Mouse (Mus musculus): Measurements from ENCODE around the gene Pik3r5.

The Pik3r5 gene

GRCm38 (mm10) chr11:68401428-68401827, 30.5 kb upstream of the Pik3r5 start:
- DNase-seq (ENCODE audit: low spot score in 2 of 2), result no peak

- DNase-seq (ENCODE audit: low spot score in 2 of 2), result peak in 1 of 2 experiments; percentile 14
Observed at GRCm38 (mm10) chr11:68404185-68404584, 27.7 kb upstream of the Pik3r5 start.

GRCm38 (mm10) chr11:68405576-68405975, 26.3 kb upstream of the Pik3r5 start:
- no peak for DNase-seq (ENCODE audit: low spot score in 2 of 2)

- no peak for DNase-seq (ENCODE audit: low spot score in 2 of 2)
Observed at GRCm38 (mm10) chr11:68407266-68407926, 24.5 kb upstream of the Pik3r5 start.

- DNase-seq (ENCODE audit: low spot score in 2 of 2), result peak; percentile 45 to 60
Observed at GRCm38 (mm10) chr11:68408127-68408526, 23.8 kb upstream of the Pik3r5 start.

- DNase-seq (ENCODE audit: low spot score in 2 of 2), result no peak
Observed at GRCm38 (mm10) chr11:68417001-68417400, 14.9 kb upstream of the Pik3r5 start.

- peak; percentile 63 to 64 for DNase-seq (ENCODE audit: low spot score in 2 of 2)
Observed at GRCm38 (mm10) chr11:68417831-68418230, 14.1 kb upstream of the Pik3r5 start.

GRCm38 (mm10) chr11:68425492-68426315, 6.2 kb upstream of the Pik3r5 start:
- DNase-seq (ENCODE audit: low spot score in 2 of 2), result no peak

GRCm38 (mm10) chr11:68427083-68427570, 4.8 kb upstream of the Pik3r5 start:
- DNase-seq (ENCODE audit: low spot score in 2 of 2), result no peak

GRCm38 (mm10) chr11:68430662-68431061, 1.3 kb upstream of the Pik3r5 start:
- peak; percentile 34 to 50 for DNase-seq (ENCODE audit: low spot score in 2 of 2)

GRCm38 (mm10) chr11:68432361-68433021, 570 bp downstream of the Pik3r5 start:
- DNase-seq (ENCODE audit: low spot score in 2 of 2), result peak; percentile 16 to 27

- DNase-seq (ENCODE audit: low spot score in 2 of 2), result no peak
Observed at GRCm38 (mm10) chr11:68433534-68433933, 1.6 kb downstream of the Pik3r5 start.

GRCm38 (mm10) chr11:68434697-68435096, 2.8 kb downstream of the Pik3r5 start:
- no peak for DNase-seq (ENCODE audit: low spot score in 2 of 2)

GRCm38 (mm10) chr11:68435601-68436000, 3.7 kb downstream of the Pik3r5 start:
- no peak for DNase-seq (ENCODE audit: low spot score in 2 of 2)

GRCm38 (mm10) chr11:68436376-68436775, 4.5 kb downstream of the Pik3r5 start:
- no peak for DNase-seq (ENCODE audit: low spot score in 2 of 2)

- DNase-seq (ENCODE audit: low spot score in 2 of 2), result no peak
Observed at GRCm38 (mm10) chr11:68440100-68440499, 8.2 kb downstream of the Pik3r5 start.

- no peak for DNase-seq (ENCODE audit: low spot score in 2 of 2)
Observed at GRCm38 (mm10) chr11:68440965-68441364, 9.0 kb downstream of the Pik3r5 start.

GRCm38 (mm10) chr11:68442346-68442745, 10.4 kb downstream of the Pik3r5 start:
- no peak for DNase-seq (ENCODE audit: low spot score in 2 of 2)

- DNase-seq (ENCODE audit: low spot score in 2 of 2), result no peak
Observed at GRCm38 (mm10) chr11:68442983-68443638, 11.2 kb downstream of the Pik3r5 start.

- DNase-seq (ENCODE audit: low spot score in 2 of 2), result no peak
Observed at GRCm38 (mm10) chr11:68445901-68446300, 14.0 kb downstream of the Pik3r5 start.

GRCm38 (mm10) chr11:68446547-68446946, 14.6 kb downstream of the Pik3r5 start:
- DNase-seq (ENCODE audit: low spot score in 2 of 2), result no peak

- no peak for DNase-seq (ENCODE audit: low spot score in 2 of 2)
Observed at GRCm38 (mm10) chr11:68447242-68447641, 15.3 kb downstream of the Pik3r5 start.
